Mouse (Mus musculus): Measurements from ENCODE around the gene Ppp1r3g. TPM values are rescaled to one million over a fixed set of nuclear protein-coding genes. Genes with fewer than 3 reads are reported as not detected.

Gene Ppp1r3g
- total RNA-seq (2021) = 1 to 10 TPM in 1 of 2 experiments, under 1 TPM in 1; 0.79 to 1.3 TPM

DNA sequence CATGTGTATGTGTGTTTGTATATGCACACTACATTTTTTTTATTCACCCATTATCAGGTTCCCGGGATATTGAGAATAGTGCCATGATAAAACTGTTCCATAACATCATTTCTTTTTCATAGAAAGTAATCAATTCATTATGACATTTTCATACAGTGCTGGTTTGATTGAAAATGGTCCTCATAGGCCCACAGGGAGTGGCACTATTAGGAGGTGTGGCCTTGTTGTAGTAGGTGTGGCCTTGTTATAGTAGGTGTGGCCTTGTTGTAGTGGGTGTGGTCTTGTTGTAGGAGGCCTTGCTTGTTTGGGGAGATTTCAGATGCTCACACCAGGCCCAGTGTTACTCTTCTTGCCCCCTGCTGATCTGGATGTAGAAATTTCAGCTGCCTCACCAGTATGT lies at the start of gene Ppp1r3g:
Ppp1r3g (plus strand) TSS at position 301 of the 400 bp plus-strand sequence.
- no peak for DNase-seq
- intact Hi-C loops (cut with DNase I) = no loop called here

DNA sequence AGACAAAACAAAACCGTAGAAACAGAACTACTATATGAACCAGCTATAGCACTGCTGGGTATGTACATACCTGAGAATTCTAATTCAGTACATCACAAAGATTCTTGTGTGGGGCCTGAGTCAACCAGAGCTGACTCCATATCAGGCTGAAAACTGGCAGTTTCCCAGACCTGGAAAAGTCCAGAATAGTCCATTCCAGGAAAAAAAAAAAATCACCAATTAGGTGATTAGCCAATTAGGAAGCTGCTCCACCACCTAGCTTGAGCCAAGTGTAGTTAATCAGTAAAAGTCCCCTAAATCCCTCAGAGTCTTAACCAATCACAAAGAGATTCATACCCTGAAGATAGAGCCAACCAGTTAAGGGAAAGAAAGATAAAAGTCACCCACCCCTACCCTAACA lies 47.2 kb upstream of the Ppp1r3g start:
- no peak for DNase-seq
- intact Hi-C loops (cut with DNase I) = no loop called here

DNA sequence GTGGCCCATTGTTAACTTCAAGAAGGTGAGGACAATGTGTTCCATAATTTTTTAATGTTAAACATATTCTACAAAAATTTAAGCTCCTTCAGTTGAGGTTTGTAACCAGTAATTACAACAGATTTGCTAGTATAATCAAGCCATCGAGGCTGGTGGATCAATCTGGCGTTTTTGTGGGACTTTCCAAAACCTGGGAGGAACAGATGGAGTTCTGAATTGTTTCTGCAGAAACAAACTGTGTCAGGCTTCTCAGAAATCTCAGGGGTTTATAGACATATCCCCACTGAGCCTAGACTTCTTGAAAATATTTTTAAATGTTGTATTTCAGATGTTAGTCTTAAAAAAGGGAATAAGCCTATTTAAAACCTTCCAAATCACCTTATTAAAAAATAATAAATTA lies 20.6 kb upstream of the Ppp1r3g start:
- intact Hi-C loops (cut with DNase I) = no loop called here

DNA sequence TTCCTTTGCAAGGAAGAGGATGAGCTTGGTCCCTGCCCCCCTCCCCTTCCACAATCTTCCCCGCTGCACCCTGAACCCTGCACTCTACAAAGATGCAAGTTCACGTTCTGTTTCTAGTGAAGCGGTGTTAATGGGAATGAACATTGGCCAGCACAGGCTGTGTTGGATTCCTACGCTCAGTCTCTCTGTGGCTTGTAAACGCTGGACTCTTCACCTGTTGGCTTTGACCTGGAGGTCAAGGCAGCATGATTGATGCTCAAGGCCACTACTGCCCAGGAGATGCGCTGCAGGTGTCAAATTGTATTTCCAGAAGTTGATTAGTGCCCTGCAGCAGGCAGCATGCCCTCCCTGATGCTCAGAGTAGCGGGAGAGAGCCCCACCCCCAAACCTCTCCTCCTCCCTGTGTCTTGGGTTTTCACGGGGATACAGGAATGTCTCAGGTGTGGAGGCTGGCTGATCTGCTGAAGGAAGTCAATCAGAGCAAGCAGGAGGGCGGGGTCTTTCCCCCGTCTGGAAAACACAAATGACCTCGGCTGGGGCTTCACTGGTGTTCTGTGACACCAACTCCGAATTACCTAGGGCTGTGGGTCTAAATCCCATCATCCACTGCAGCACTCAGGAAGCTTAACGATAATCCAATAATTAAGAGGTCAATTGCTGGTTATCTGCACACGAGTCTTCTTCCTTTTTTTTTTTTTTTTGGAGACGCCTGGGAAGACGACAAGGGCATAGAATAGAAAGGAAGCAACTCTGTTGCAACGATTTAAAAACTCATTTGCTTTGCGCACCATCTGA lies 18.6 kb upstream of the Ppp1r3g start:
- intact Hi-C loops (cut with DNase I) = no loop called here
- DNase-seq = no peak

More for the DNA sequence above, 20.6 kb upstream of the Ppp1r3g start:
- no peak for DNase-seq

DNA sequence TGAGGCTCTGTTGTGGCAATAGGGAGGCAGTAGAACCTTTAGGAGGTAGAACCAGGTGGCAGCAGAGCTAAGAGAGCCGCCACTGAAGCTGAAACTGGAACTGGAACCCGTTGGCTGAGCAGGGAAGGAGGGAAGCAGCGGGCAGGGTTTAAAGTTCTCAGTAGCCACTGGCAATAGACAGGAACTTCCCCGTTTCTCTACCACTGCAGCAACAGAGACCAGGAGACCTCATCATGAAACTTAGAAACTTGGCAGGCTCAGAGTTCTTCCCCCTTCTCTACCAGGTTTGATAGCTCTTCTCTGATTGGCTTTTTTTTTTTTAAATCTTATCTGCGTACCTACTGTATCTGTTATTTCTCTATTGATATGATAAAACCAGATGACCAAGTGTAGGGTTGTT lies 17.7 kb upstream of the Ppp1r3g start:
- intact Hi-C loops (cut with DNase I) = no loop called here
- no peak for DNase-seq

DNA sequence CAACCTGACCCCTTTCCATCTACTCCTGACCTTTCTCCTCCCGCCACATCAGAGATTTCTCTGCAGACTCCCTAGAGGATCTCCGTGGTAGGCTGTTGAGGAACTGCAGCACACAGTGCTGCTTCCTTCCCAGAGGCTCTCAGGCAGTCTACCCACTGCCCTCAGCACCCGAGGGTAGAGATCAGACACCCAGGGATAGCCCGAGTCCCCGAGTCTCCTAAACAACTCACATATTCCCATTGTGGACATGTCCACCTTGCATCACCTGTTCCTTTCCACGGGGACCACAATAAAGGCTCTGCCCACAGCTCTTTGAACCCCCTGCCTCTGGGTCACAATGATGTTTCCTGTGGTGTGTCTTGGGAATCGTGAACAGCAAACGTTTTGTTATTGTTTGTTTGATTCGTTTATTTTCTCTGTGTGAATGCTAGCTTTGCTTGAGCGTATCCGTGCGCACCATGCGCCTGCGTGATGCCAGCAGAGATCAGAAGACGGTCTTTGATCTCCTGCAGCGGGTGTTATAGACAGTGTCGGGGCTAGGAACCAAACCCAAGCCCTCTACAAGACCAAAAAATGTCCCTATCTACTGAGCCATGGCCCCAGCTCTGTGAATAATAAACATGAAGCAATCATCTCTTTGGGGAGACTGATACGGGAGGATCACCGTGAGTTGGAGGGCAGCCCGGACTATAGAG lies 11.8 kb upstream of the Ppp1r3g start:
- intact Hi-C loops (cut with DNase I) = loop anchor here (1.0 to 5.0 kb wide), 3 partner anchors 60 to 916 kb away; no protein-coding TSS in a partner anchor
- DNase-seq = no peak

DNA sequence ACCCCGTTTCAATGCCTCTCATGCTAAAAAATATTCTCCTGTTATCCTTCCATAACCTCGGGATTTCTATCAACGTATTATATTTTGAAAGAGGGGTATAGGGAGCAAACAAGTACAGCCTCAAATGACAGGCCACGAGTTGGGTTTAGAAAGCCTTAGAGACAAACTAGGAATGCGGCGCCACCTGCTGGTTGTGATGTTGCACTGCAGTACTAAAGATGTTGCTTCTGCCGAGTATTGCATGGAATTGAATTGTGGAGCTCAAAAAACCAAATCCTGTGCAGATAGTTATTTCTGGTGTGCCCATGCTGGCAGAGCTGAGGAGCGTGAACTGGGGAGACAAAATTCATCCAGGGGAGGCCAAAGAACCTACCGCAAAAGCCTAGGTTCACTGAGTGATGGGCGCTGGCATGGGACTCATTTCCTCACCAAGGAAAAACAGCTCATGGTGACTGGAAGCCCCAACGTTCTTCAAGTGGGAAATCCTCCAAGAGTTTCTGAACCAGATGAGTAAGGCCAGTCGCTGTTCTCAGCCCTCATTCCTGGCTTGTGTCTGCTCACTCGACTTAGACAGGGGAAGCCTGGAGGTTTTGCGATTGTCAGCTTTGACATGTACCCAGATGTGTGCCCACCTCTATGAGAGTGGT lies 11.2 kb upstream of the Ppp1r3g start:
- intact Hi-C loops (cut with DNase I) = loop anchor here (1.0 to 5.0 kb wide), 3 partner anchors 60 to 916 kb away; no protein-coding TSS in a partner anchor

DNA sequence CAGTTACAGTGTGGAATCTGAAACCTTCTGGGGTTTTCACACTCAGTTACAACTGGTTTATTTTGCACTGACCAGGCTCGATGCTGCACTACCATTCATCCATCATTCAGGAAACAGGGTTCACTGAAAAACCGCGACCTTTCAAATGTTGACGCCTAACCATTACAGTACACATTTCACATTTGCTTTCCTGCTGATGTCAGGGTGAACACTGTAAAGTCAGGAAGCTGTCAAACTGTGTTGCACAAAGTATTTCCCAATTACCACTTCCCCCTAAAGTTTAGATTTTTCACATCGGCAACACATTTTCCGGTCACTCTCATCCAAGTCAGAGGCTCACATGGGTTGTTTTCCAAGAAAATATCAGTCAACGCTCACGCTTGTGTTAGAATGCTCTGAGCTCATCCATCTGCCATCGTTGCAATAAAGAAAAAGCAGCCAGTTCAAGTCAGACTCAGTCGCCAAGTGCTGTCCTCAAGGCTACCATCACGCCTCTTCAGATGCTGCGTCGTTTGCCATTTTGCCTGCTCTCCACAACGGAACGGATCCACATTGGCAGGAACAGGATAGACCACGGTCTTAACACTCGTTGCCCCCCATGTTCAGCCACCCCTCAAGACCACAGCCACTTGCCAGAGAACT lies 8.7 kb upstream of the Ppp1r3g start:
- DNase-seq = peak; percentile 35 to 39

More for the DNA sequence above, 11.2 kb upstream of the Ppp1r3g start:
- peak; percentile 81 to 86 for DNase-seq

DNA sequence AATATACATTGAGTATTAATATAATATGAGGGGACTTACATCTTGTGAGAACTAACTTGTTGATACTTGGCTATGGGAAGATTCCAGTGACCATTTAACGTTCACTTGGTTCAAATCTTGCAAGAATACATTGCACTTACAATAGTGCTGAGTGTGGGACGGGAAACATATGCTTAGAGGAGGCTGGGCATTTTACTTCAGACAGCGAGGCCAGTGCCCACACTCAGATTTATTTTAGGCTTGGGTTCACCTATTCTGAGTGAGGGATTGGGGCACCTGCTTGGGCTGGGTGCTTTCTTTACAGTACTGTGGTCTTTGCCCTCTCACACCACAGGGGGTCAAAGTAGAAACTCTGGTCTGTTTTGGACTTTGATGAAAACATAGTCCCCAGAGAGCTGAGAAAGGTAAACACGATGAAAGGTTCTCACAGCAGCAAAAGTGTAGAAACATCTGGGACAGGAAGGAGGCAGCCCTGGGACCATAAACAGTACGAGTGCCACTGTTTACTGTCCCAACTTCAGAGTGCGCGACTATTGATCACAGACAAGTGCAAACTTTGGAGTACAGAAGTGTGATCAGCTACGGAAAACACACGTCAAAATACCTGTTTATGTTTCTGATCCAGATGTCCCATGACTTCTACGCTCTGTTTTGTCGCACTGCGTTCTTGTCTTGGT lies 890 bp downstream of the Ppp1r3g start:
- DNase-seq = no peak
- intact Hi-C loops (cut with DNase I) = no loop called here

More for the DNA sequence above, 8.7 kb upstream of the Ppp1r3g start:
- intact Hi-C loops (cut with DNase I) = loop anchor here (5.0 kb wide), 1 partner anchor 63 kb away; no protein-coding TSS in a partner anchor

DNA sequence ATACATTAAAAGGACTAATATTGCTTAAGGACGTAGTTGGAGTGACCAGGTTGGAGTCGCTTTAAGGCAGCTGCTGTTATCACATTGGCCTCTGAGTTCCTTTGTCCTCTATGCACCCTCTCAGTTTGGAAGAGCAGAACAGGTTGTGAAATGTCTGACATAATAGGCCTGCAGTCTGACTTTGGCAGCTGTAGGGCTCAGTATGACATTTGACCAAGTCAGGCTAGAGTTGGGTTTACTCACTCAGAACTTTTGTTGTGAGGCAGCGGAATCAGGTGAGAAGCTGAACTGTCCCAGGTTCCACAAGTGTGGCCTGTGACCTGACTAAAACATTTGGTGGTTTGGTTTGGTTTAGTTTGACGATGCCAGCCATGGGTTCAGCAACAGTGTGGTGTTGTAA lies 4.9 kb downstream of the Ppp1r3g start:
- peak; percentile 13 to 15 for DNase-seq
- intact Hi-C loops (cut with DNase I) = no loop called here

DNA sequence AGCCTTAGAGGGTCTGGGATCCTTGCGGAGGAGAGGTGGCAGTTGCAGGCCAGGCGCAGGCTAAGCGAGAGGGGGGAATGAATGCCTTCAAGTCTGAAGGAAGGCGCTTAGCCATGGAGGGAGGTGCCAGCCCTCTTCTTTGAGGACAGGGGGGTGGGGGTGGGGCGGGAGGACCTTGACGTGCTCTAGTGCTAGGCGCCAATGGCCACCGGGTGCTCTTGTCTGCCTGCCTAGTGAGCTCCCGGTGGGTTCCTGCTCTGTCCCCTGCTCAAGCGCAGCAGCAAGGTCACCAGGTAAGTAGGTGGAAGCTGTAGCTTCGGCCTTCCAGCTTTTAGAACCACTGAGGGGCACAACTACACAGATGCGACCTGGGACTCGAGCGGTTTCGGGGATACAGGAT lies 9.1 kb downstream of the Ppp1r3g start:
- intact Hi-C loops (cut with DNase I) = no loop called here
- no peak for DNase-seq

DNA sequence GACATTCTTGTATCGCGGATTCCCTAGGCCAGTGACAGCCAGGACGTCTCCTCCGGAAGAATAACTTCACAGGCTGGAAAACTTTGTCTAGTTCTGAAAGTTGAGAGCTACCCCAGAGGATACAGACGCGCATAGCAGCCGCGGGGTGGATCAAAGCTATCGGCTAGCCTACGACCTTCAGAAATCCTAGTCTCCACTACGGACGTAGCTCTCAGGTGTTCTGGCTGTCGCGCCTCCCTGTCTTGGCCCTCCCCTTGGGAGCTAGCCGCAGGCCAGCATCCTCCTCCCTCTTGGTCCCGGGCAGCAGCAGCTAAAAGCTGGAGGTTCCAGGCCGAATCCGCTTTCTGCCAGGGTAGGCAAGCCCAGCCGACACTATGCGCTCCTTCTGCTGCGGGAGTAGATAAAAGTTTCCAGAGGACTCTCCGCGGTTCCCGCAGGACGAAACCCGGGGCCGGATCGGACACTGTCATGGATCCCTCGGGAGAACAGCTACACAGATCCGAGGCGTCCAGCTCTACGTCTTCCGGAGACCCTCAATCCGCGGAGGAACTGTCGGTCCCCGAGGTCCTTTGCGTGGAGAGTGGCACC lies 9.6 kb downstream of the Ppp1r3g start:
- intact Hi-C loops (cut with DNase I) = no loop called here
- peak; percentile 45 to 56 for DNase-seq

DNA sequence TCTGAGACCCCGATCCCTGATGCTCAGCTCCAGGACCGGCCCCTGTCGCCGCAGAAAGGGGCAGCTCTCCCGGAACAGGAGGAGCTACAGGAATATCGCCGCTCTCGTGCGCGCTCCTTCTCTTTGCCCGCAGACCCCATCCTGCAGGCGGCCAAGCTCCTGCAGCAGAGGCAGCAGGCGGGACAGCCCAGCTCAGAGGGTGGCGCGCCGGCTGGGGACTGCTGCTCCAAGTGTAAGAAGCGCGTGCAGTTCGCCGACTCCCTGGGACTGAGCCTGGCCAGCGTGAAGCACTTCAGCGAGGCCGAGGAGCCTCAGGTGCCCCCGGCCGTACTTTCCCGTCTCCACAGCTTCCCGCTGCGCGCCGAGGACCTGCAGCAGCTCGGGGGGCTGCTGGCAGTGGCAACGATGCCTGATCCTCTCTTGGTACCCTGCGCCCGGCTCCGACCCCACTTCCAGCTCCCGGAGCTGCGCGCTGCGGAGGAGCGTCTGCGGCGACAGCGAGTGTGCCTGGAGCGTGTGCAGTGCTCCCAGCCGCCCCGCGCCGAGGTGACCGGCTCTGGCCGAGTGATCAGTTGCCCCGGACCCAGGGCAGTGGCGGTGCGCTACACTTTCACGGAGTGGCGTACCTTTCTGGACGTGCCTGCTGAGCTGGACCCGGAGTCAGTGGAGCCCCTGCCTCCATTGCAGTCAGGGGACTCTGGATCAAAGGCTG lies 10.2 kb downstream of the Ppp1r3g start:
- DNase-seq = peak in 1 of 2 experiments; percentile 45
- intact Hi-C loops (cut with DNase I) = no loop called here

DNA sequence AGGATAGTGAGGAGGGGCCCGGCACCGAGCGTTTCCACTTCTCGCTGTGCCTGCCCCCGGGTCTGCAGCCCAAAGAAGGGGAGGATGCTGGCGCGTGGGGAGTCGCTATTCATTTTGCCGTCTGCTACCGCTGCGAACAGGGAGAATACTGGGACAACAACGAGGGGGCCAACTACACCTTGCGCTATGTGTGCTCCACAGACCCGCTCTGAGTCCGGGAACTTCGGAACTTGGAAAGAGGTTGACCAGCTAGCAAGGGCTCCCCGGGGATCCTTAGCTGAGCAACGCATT lies 10.7 kb downstream of the Ppp1r3g start:
- DNase-seq = peak in 1 of 2 experiments; percentile 13

DNA sequence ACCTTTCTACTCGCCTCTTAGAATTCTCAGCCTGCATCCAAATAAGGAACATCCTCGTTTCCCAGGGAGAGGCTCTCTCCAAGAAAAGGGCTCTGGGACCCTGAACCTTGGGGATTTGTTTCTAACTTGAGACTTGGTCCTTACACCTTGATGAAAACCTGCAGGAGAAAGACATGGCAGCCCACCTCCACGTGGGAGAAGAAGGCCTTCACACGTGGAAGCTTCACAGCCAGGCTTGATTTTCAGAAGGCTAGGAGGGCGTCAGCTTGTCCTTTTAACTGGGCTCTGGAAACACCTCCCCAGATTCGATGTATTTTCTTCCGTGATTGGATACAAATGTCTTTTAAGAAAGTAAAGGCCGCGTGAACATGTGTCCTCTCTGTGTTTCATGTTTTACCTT lies 11.2 kb downstream of the Ppp1r3g start:
- DNase-seq = no peak
- intact Hi-C loops (cut with DNase I) = no loop called here

More for the DNA sequence above, 10.7 kb downstream of the Ppp1r3g start:
- intact Hi-C loops (cut with DNase I) = no loop called here

DNA sequence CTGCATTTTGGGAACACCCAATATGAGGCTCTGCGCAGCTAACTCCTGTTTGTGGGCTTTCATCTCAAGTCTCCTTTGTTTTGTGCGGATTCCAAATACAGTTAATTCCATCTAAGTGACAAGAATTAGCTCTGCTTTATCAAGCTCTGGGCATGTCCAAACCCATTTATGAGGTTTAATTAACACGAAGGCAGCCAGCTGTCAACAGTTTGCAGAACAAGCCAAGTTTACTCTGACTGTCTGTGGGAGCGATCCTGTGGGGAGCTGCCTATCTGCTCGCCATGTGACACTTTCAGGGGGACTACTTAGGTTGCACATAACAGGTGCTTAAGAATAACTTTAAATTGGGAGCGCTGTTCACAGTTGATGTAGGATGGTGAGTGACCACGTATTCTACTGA lies 18.3 kb downstream of the Ppp1r3g start:
- DNase-seq = no peak
- intact Hi-C loops (cut with DNase I) = no loop called here

DNA sequence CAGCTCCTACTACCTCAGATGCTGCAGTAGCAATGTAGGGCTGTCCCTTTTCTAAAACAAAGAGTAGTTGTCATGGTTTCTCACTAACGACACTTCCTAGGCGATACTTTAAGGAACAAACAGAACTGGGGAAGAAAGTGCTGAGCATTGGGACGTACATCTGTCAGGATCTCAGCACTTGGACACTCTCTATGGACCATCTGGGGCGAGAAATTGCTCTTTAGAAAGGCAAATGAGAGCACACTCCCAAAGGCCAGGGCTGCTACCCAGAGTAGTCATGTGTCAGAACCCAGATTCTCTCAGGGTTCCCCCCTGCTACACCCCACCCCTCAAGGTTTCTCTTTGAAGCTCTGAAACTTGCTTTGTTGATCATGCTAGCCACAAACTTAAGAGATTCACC lies 21.8 kb downstream of the Ppp1r3g start:
- intact Hi-C loops (cut with DNase I) = no loop called here

DNA sequence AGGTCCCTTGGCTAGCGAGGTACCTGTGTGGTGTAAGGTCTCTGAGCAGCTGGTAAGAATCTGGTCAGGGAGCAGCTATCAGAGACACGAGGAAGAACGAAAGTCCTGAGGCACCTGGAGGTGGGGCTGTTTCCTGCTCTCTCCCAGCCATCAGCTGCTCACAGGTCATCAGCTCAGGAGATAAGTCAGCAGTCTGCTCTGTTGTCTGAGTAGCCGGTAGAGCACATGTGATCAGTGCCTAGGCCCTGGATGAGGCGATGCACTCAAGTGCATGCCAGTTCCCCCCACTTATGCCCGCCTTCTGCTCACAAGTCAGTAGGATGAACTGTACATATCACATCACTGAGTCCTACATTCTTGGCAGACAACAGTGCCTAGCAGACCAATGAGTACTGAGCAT lies 24.3 kb downstream of the Ppp1r3g start:
- intact Hi-C loops (cut with DNase I) = no loop called here
- no peak for DNase-seq

More for the DNA sequence above, 21.8 kb downstream of the Ppp1r3g start:
- no peak for DNase-seq

DNA sequence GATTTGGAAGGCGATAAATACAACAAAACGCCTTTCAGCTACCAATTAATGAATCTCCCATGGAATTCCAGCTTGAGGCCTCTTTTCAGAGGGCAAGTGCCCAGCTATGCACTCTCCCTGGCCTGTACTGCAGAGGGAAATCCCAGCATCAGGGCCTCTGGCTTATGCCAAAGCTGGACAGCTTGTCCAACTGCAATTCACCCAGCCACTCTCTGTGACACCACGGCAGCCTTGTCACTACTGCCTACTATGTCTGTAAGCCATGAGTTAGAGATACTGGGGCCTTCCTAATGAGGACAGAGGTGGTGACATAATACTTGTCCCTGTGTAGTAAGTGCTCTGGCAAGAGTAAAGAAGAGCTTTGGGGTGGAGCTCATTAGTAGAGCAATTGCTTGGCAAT lies 30.7 kb downstream of the Ppp1r3g start:
- intact Hi-C loops (cut with DNase I) = no loop called here
- peak in 1 of 2 experiments; percentile 38 for DNase-seq
